Mouse (Mus musculus) CH12.LX (cell line): ENCODE measurements at regions not wholly inside any gene's neighbourhood (a gene's known extent, or its start where the extent isn't known, plus 50 kb on each side); places are given as distances from the start of the nearest gene placed in this dataset.

Experiments
- E2F4 ChIP-seq: IDR thresholded peaks from 2 replicates; pipeline ENCODE4 v1.6.1; 2011; ENCODE audit warnings: low read depth, low read length, improper control_type of control experiment; ENCODE audit not compliant: insufficient replicate concordance
- MAFK ChIP-seq: IDR thresholded peaks from 2 replicates; pipeline ENCODE4 v1.6.1; 2011; ENCODE audit warnings: low read length, improper control_type of control experiment; ENCODE audit not compliant: insufficient replicate concordance
- MAX ChIP-seq: IDR thresholded peaks from 2 replicates; pipeline ENCODE4 v1.6.1; 2011; ENCODE audit warnings: low read length, improper control_type of control experiment

DNA sequence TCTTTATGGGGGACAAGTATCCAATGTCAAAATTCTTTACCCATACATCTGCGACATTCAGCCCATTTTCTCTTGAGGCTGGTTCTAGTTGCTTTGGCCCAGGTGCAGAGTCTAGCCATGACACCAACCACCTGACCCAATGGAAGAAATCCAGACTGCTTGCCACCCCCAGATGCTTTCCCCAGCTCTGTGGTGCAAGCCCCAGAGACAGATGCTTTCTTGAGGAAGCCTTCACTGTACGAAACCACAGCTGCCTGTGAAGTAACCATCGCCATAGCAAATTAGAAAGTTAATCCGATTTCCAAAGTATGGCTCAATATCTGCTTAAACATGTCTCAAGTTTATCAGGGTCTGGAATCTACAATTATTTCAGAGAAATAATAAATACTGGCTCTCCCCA is 138.5 kb downstream of the Arrdc4 start:
- TF ChIP-seq MAFK, result no peak
- no peak for TF ChIP-seq MAX
- TF ChIP-seq E2F4, result no peak
